Mouse (Mus musculus) C2C12 (cell line): Measurements from ENCODE around the gene Elf2.

Experiments used
- CTCF ChIP-seq: IDR thresholded peaks from one replicate; pipeline ENCODE4 v1.5.1; 2011; ENCODE audit not compliant: control insufficient read depth, insufficient read depth, insufficient read length
- MAX ChIP-seq: IDR thresholded peaks from one replicate; pipeline ENCODE4 v1.6.1; 2011; ENCODE audit warnings: mild to moderate bottlenecking, control low read depth
- USF1 ChIP-seq: IDR thresholded peaks from one replicate; pipeline ENCODE4 v1.6.1; 2011; ENCODE audit warnings: low read depth, mild to moderate bottlenecking, control low read depth, moderate library complexity

- TF ChIP-seq CTCF (no peak), USF1 (no peak), MAX (no peak)
Measured at GRCm38 (mm10) chr3:51252223-51252622, 88.2 kb downstream of the Elf2 start.
